Mouse (Mus musculus) stomach, embryonic 16.5 days (tissue): ENCODE measurements at regions not wholly inside any gene's neighbourhood (a gene's known extent, or its start where the extent isn't known, plus 50 kb on each side); places are given as distances from the start of the nearest gene placed in this dataset.
"Not testable (repeated sequence)": the region's sequence is repeated elsewhere in the genome, so short reads cannot be mapped to it uniquely, and the experiment has no call there.

ENCODE experiments used
- ATAC-seq: fragments of 200-750 bp; cut with Nextera tagmentation; 2 replicates; pipeline ENCODE4 v1.8.0; 2017; ENCODE audit warnings: moderate number of reproducible peaks, moderate TSS enrichment; ENCODE audit not compliant: insufficient read depth, low FRiP score
- H3K27ac ChIP-seq: fragments of 300-500 bp; sonication (generic); 2 replicates; pipeline ENCODE4 v1.5.1; 2014; ENCODE audit warnings: low read length
- H3K27me3 ChIP-seq: fragments of 300-500 bp; sonication (generic); 2 replicates; pipeline ENCODE4 v1.6.1; 2014; ENCODE audit warnings: low read length, control low read depth, mixed read lengths; ENCODE audit not compliant: control insufficient read depth, insufficient read depth
- H3K36me3 ChIP-seq: fragments of 300-500 bp; sonication (generic); 2 replicates; pipeline ENCODE4 v1.6.1; 2014; ENCODE audit warnings: low read length; ENCODE audit not compliant: control insufficient read depth, insufficient read depth
- H3K4me1 ChIP-seq: fragments of 300-500 bp; sonication (generic); 2 replicates; pipeline ENCODE4 v1.6.1; 2014; ENCODE audit warnings: low read length, control low read depth, mixed read lengths; ENCODE audit not compliant: control insufficient read depth, insufficient read depth
- H3K4me2 ChIP-seq: fragments of 300-500 bp; sonication (generic); 2 replicates; pipeline ENCODE4 v1.6.1; 2014; ENCODE audit warnings: low read depth, low read length, mixed read lengths
- H3K4me3 ChIP-seq: fragments of 300-500 bp; sonication (generic); replicated peaks from 2 replicates; pipeline ENCODE4 v1.5.1; 2014; ENCODE audit warnings: mild to moderate bottlenecking, low read length
- H3K9ac ChIP-seq: fragments of 300-500 bp; sonication (generic); 2 replicates; pipeline ENCODE4 v1.6.1; 2014; ENCODE audit warnings: low read length
- H3K9me3 ChIP-seq: fragments of 300-500 bp; sonication (generic); replicated peaks from 2 replicates; pipeline ENCODE4 v1.6.1; 2016; ENCODE audit warnings: low read length, control low read depth; ENCODE audit not compliant: control insufficient read depth
- WGBS: fragments of 180-500 bp; shearing (Covaris S2); extraction: QIAGEN DNeasy Blood & Tissue Kit; methylation state at CpG from one replicate; pipeline ENCODE4 v1.1.7; 2014; 5-methylcytosine and 5-hydroxymethylcytosine counted together

- H3K4me3 ChIP-seq, H3K4me2 ChIP-seq, H3K27ac ChIP-seq, ATAC-seq, H3K4me1 ChIP-seq, H3K9ac ChIP-seq, H3K27me3 ChIP-seq, H3K36me3 ChIP-seq, H3K9me3 ChIP-seq: not testable (repeated sequence)
- WGBS: 69% methylated on average over 14 of the region's 14 CpGs
Observed at GRCm38 (mm10) chr5:3224392-3225054, 116.8 kb upstream of the Cdk6 start.

DNA sequence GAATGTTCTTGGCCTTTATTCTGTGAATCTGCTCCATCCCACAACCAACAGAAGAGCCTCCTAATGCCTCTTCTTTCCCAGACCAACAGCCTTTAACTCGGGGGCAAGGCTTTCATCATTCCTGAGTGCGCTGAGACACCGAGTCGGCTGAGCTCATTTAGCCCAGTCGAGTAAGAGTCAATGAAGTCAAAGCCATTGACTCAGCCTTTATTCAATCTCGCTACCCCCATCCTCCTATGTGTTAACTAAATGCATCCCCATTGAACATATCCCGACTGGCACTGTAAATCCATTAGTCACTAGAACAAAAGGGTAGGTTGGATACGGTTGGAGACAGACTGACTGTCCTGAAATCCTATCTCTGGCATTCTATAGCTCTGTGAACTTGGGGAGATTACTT lies 115.9 kb upstream of the Cdk6 start:
- not testable (repeated sequence) for H3K27me3 ChIP-seq

DNA sequence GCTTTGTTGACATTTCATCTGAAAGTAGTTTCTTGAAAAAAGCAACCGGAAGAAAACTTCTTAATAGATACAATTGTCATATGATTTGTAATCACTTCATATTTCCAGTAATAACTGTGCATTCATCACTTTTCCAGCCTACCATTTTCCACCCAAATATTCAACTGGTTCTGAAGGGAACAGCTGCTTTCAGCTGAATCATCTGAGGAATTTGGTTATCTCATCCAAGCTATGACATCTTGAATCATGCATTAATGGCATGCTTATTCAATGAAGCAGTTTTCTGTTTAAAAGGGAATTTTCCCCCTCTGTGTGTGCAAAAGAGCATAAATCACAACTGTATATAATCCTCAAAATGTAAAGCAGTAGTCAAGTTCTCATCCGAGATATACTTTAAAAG lies 97.2 kb upstream of the Cdk6 start:
- H3K9me3 ChIP-seq, H3K4me3 ChIP-seq, H3K4me1 ChIP-seq, H3K9ac ChIP-seq, H3K27me3 ChIP-seq, H3K27ac ChIP-seq, H3K36me3 ChIP-seq, ATAC-seq, H3K4me2 ChIP-seq: not testable (repeated sequence)
- WGBS: 47% methylated on average over 2 of the region's 2 CpGs

More for the DNA sequence above, 115.9 kb upstream of the Cdk6 start:
- not testable (repeated sequence) for H3K4me3 ChIP-seq, H3K9ac ChIP-seq, H3K27ac ChIP-seq, H3K9me3 ChIP-seq, H3K4me1 ChIP-seq, H3K36me3 ChIP-seq, H3K4me2 ChIP-seq, ATAC-seq
- WGBS: 90% methylated on average over 8 of the region's 8 CpGs

DNA sequence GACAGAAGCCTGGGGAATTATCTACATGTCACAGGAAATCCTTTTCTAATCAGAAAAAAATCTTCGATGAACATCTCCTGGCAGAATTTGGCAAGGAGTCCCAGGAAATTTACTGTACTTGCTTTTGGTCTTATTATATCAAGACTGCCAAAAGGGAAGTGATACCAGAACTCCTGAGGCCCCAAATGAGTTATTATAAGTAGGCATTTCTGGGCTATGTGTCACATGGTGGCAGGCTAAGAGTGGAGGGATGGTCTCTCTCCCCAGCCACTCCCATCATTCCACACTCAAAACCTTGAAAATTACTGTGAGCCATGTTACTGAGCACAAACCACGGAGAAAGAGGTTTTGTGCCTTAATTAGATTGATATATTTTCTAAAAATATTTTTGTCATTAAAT lies 94.0 kb upstream of the Cdk6 start:
- H3K9ac ChIP-seq: no peak overlapping the region
- H3K27me3 ChIP-seq: no peaks in the 10 kb centered on the region
- no peaks in the 10 kb centered on the region for H3K4me1 ChIP-seq
- no peaks in the 10 kb centered on the region for H3K9me3 ChIP-seq
- H3K4me2 ChIP-seq: no peak overlapping the region
- H3K4me3 ChIP-seq: no peak overlapping the region
- WGBS: 62% methylated on average over 2 of the region's 2 CpGs
- no peaks in the 10 kb centered on the region for H3K36me3 ChIP-seq
- ATAC-seq: no peak
- no peak overlapping the region for H3K27ac ChIP-seq

DNA sequence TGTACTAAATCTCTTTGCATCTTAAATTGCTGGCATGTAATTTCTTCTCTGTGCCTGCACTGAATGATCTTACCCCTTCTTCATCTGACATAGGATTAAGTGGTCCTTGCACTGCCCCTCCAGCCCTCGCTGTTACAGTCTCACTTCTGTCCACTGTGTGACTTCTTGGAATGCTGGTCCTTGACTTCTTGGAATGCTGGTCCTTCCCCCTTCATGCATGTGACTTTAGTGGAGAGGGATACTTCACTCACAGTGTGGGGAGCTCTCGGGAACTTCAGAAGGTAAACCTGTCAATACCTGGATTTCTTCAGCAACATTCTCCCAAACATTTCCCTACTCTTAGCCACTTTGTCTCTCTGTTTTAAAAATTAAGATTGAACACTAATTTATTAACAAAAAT lies 91.0 kb upstream of the Cdk6 start:
- WGBS: 76% methylated on average over 2 of the region's 2 CpGs

GRCm38 (mm10) chr5:3260289-3260688 lies 81.0 kb upstream of the Cdk6 start:
- no peaks in the 10 kb centered on the region for H3K27me3 ChIP-seq
- no peak for ATAC-seq
- 75% methylated on average over 1 of the region's 1 CpGs for WGBS
- no peaks in the 10 kb centered on the region for H3K9me3 ChIP-seq
- no peak overlapping the region for H3K4me2 ChIP-seq
- H3K27ac ChIP-seq: no peak overlapping the region
- no peak overlapping the region for H3K9ac ChIP-seq
- H3K36me3 ChIP-seq: no peaks in the 10 kb centered on the region
- H3K4me3 ChIP-seq: no peak overlapping the region
- H3K4me1 ChIP-seq: no peaks in the 10 kb centered on the region

More for the DNA sequence above, 91.0 kb upstream of the Cdk6 start:
- Histone ChIP-seq H3K36me3 (no peaks in the 10 kb centered on the region), H3K27me3 (no peaks in the 10 kb centered on the region), H3K4me1 (no peaks in the 10 kb centered on the region), H3K9ac (no peak overlapping the region), H3K4me3 (no peak overlapping the region), H3K27ac (no peak overlapping the region), H3K9me3 (no peaks in the 10 kb centered on the region), H3K4me2 (no peak overlapping the region)
- ATAC-seq: no peak

DNA sequence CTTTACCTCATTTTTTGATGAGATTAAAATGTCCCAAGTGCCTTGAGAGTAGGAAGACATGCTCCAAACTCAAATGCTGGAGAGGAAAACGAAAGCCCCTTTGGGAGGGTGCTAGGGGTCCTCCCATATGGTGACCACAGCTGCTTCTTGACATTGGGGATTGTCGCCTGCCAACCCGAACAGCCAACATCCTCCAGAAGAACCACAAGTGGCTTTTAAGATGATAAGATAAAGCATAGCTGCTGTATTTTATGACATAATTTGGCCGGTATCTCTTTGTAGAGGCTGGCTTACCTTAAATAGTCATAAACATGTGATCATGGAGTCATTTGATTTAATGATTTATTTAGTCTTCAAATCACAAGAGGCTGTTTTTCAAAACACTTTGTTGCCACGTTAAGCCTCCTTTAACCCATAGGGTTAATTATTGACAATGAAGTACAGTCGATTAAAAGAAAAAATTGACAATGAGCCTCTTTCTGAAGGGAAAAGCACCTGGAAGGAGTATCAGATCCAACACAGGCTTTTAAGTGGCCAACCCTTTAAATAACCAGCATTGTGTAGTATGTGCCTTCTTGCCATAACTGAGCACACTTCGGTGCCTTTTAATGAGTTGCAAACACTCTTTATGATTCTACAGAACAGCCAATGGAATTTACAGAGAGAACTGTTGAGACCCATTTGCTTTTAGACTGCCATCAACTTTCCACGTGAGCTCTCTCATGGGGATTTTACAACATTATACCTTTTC lies 76.1 kb upstream of the Cdk6 start:
- H3K9me3 ChIP-seq, H3K27ac ChIP-seq, H3K4me1 ChIP-seq, H3K9ac ChIP-seq, H3K27me3 ChIP-seq, H3K4me3 ChIP-seq, ATAC-seq, H3K4me2 ChIP-seq, H3K36me3 ChIP-seq: not testable (repeated sequence)
- WGBS: 61% methylated on average over 8 of the region's 8 CpGs

- H3K9me3 ChIP-seq: no peaks in the 10 kb centered on the region
- no peak overlapping the region for H3K27ac ChIP-seq
- H3K4me1 ChIP-seq: no peaks in the 10 kb centered on the region
- H3K9ac ChIP-seq: no peak overlapping the region
- H3K36me3 ChIP-seq: no peaks in the 10 kb centered on the region
- H3K27me3 ChIP-seq: no peaks in the 10 kb centered on the region
- H3K4me2 ChIP-seq: no peak overlapping the region
- ATAC-seq: no peak
- H3K4me3 ChIP-seq: no peak overlapping the region
- WGBS: 76% methylated on average over 5 of the region's 5 CpGs
Observed at GRCm38 (mm10) chr5:3267021-3267420, 74.3 kb upstream of the Cdk6 start.

GRCm38 (mm10) chr5:3269760-3270159 lies 71.5 kb upstream of the Cdk6 start:
- Histone ChIP-seq H3K27ac (0 out of 2 replicates have a peak overlapping the region, but pooled peaks have one; percentile 19), H3K27me3 (no peaks in the 10 kb centered on the region), H3K4me3 (no peak overlapping the region), H3K36me3 (no peaks in the 10 kb centered on the region), H3K9me3 (no peaks in the 10 kb centered on the region), H3K4me2 (peak overlapping the region; percentile 21; the same call in 1 of the 2 replicates), H3K4me1 (no peaks in the 10 kb centered on the region), H3K9ac (no peak overlapping the region)
- ATAC-seq: peak; percentile 47; the same call in 1 of the 2 replicates
- 45% methylated on average over 7 of the region's 7 CpGs for WGBS
